Mouse (Mus musculus) stomach, embryonic 15.5 days (tissue): ENCODE data around the gene Apod. TPM values are rescaled to one million over a fixed set of nuclear protein-coding genes. Genes with fewer than 3 reads are reported as not detected.
"Not testable (repeated sequence)": the region's sequence is repeated elsewhere in the genome, so short reads cannot be mapped to it uniquely, and the experiment has no call there.

ENCODE experiments used
- ATAC-seq: fragments of 200-750 bp; cut with Nextera tagmentation; 2 replicates; pipeline ENCODE4 v1.8.0; 2017; ENCODE audit warnings: low read depth, moderate number of reproducible peaks, moderate TSS enrichment; ENCODE audit not compliant: insufficient read depth, low FRiP score
- H3K27ac ChIP-seq: fragments of 300-500 bp; sonication (generic); 2 replicates; pipeline ENCODE4 v1.5.1; 2015; ENCODE audit warnings: mild to moderate bottlenecking, inconsistent platforms
- H3K27me3 ChIP-seq: fragments of 300-500 bp; sonication (generic); replicated peaks from 2 replicates; pipeline ENCODE4 v1.6.1; 2015; ENCODE audit warnings: inconsistent platforms
- H3K36me3 ChIP-seq: fragments of 300-500 bp; sonication (generic); 2 replicates; pipeline ENCODE4 v1.6.1; 2015; ENCODE audit warnings: inconsistent platforms
- H3K4me1 ChIP-seq: fragments of 300-500 bp; sonication (generic); 2 replicates; pipeline ENCODE4 v1.6.1; 2015; ENCODE audit warnings: inconsistent platforms
- H3K4me2 ChIP-seq: fragments of 300-500 bp; sonication (generic); 2 replicates; pipeline ENCODE4 v1.6.1; 2015; ENCODE audit warnings: mild to moderate bottlenecking, inconsistent platforms
- H3K4me3 ChIP-seq: fragments of 300-500 bp; sonication (generic); replicated peaks from 2 replicates; pipeline ENCODE4 v1.5.1; 2015; ENCODE audit warnings: inconsistent platforms
- H3K9ac ChIP-seq: fragments of 300-500 bp; sonication (generic); 2 replicates; pipeline ENCODE4 v1.6.1; 2015; ENCODE audit warnings: inconsistent platforms
- H3K9me3 ChIP-seq: fragments of 300-500 bp; sonication (generic); 2 replicates; pipeline ENCODE4 v1.6.1; 2016; ENCODE audit warnings: inconsistent platforms
- WGBS: fragments of 180-500 bp; shearing (Covaris S2); methylation state at CpG from one replicate; pipeline ENCODE4 v1.1.7; 2015; 5-methylcytosine and 5-hydroxymethylcytosine counted together
- polyA plus RNA-seq: library from polyadenylated mRNA; unstranded; fragments of >200 nt; fragmentation: Nextera tagmentation; extraction: Ambion mirVana; gene quantifications from 2 replicates; pipeline ENCODE4 v1.2.1, GENCODE M21; 2015

Gene Apod
- polyA plus RNA-seq, 1 experiment from 2014 or later = 0.50 TPM

DNA sequence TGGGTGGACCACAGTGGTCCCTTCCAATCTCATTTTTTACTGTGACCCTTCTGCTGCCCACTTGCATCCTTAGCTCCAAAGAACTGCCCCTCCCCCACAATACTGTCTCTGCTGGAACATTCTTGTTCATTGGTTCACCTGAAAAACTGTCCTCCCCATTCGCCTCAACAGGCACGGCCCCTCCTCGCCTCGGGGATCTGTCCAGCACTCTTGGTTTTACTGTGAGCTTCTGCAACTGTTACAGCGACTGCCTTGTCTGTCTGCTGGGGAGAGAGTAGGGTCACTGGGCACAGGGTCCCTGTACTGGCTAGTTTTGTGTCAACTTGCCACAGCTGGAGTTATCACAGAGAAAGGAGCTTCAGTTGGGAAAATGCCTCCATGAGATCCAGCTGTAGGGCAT, 24.7 kb upstream of the Apod start:
- no peak overlapping the region for H3K4me3 ChIP-seq
- H3K27me3 ChIP-seq = 0 out of 2 replicates have a peak, but pooled peaks cover 2% of the 10 kb centered on the region
- no peak overlapping the region for H3K9ac ChIP-seq
- ATAC-seq = no peak
- whole genome bisulfite sequencing = 30% methylated on average over 5 of the region's 5 CpGs
- no peak overlapping the region for H3K27ac ChIP-seq
- H3K36me3 ChIP-seq = no peaks in the 10 kb centered on the region
- H3K9me3 ChIP-seq = no peaks in the 10 kb centered on the region
- no peak overlapping the region for H3K4me2 ChIP-seq
- H3K4me1 ChIP-seq = no peaks in the 10 kb centered on the region

DNA sequence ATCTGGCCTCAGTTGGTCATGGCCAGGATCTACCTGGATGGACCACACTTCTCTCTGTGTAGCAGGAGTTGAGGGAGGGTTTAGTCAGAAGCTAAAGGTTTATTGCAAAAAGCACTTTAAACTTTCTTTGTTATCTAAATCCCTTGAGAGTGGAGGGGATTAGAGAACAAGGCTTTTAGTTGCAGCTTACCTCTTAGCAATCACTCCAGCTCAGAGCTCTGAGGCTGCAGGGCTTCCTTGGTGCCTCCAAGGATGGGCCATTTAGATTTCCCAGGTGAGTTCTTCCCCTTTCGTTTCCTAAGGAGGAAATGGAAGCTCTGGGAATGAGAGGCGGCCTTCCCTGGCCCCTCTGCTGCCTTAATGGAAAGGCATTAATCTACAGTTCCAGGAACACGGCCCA, 23.3 kb upstream of the Apod start:
- ATAC-seq = no peak
- Histone ChIP-seq H3K4me2 (no peak overlapping the region), H3K27ac (no peak overlapping the region), H3K36me3 (no peaks in the 10 kb centered on the region), H3K27me3 (0 out of 2 replicates have a peak, but pooled peaks cover 2% of the 10 kb centered on the region), H3K9me3 (no peaks in the 10 kb centered on the region), H3K4me1 (no peaks in the 10 kb centered on the region), H3K9ac (no peak overlapping the region), H3K4me3 (no peak overlapping the region)
- 23% methylated on average over 3 of the region's 3 CpGs for WGBS

DNA sequence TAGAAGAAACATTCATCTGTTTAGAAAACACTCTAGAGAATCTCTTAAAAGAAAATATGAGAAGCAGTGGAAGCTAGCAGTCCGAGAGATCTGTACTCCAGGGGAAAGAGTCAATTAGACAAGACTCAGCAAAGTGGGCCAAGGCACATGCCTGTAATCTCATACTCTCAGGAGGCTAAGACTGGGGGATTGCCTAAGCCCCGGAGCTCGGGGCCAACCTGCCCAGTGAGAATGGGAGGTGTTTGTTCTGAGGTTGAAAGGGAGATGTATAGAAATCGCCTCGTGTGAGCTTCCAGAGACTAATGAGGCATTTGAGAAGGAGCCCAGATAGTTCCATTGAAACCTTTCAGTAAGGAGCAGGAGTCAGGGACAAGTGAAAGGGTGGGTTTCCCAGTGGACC, 20.2 kb upstream of the Apod start:
- WGBS = 46% methylated on average over 5 of the region's 5 CpGs
- Histone ChIP-seq H3K27me3 (0 out of 2 replicates have a peak, but pooled peaks cover 2% of the 10 kb centered on the region), H3K9ac (no peak overlapping the region), H3K4me2 (no peak overlapping the region), H3K4me1 (no peaks in the 10 kb centered on the region), H3K36me3 (no peaks in the 10 kb centered on the region), H3K9me3 (no peaks in the 10 kb centered on the region), H3K27ac (no peak overlapping the region), H3K4me3 (no peak overlapping the region)
- ATAC-seq = no peak

DNA sequence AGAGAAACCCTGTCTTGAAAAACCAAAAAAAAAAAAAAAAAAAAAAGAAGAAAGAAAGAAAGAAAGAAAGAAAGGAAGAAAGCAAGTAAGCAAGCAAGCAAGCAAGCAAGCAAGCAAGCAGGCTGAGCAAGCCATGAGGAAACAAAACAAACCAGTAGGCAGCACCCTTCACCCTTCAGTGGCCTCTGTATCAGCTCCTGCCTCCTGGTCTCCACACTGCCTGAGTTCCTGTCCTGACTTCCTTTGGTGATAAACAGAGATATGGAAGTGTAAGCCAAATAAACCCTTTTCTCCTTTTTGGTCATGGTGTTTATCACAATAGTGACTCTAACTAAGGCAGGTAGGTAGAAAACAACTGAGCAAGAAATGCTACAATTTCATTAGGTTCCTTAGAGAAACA, 18.0 kb upstream of the Apod start:
- Histone ChIP-seq H3K9ac (no peak overlapping the region), H3K4me1 (no peaks in the 10 kb centered on the region), H3K27me3 (0 out of 2 replicates have a peak, but pooled peaks cover 2% of the 10 kb centered on the region), H3K36me3 (no peaks in the 10 kb centered on the region), H3K27ac (no peak overlapping the region), H3K4me3 (no peak overlapping the region), H3K4me2 (no peak overlapping the region), H3K9me3 (no peaks in the 10 kb centered on the region)
- ATAC-seq = no peak

DNA sequence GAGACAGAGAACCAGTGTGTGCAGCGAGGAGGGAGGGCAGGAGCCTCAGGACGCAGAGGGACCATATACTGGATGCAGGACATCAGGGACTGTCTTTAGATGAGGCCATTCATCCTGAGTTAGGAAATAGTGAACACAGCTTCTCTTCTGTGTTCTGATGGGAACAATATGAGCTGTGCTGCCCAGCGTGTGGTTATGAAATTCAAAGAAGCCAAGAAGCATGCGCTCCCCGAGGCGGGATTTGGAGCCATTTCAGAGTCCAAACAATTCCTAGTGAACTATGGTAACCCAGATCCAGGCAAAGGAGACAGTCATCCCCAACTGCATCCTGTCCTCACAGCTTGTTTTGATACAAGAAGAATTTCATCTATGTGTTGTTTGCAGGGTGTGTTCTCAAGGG, 16.4 kb upstream of the Apod start:
- WGBS = 81% methylated on average over 6 of the region's 6 CpGs
- not testable (repeated sequence) for H3K27ac ChIP-seq, H3K27me3 ChIP-seq, H3K36me3 ChIP-seq, H3K4me3 ChIP-seq, H3K9ac ChIP-seq, H3K4me1 ChIP-seq, H3K4me2 ChIP-seq, ATAC-seq, H3K9me3 ChIP-seq

DNA sequence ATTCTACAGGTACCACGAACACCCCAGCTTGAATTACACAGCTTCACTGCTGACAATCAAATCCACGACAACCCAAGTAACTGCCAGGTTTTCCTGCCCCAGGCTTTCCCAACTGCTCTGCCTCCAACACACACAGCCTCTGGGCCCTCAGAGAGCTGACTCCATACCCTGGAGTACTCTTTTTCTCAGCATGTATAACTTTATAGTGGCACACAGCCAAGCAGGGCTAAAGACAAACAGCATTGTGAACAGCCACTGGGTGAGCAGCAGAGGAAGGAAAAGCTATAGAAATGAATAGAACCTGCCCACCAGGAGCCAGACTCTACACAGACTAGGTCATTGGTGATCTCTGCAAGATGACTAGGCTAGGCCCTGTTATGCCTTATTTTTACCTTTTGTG, 15.1 kb upstream of the Apod start:
- Histone ChIP-seq H3K4me3 (no peak overlapping the region), H3K4me2 (no peak overlapping the region), H3K36me3 (no peaks in the 10 kb centered on the region), H3K9ac (no peak overlapping the region), H3K4me1 (no peaks in the 10 kb centered on the region), H3K9me3 (no peaks in the 10 kb centered on the region), H3K27me3 (no peaks in the 10 kb centered on the region), H3K27ac (no peak overlapping the region)
- 69% methylated on average over 2 of the region's 2 CpGs for WGBS
- no peak for ATAC-seq

DNA sequence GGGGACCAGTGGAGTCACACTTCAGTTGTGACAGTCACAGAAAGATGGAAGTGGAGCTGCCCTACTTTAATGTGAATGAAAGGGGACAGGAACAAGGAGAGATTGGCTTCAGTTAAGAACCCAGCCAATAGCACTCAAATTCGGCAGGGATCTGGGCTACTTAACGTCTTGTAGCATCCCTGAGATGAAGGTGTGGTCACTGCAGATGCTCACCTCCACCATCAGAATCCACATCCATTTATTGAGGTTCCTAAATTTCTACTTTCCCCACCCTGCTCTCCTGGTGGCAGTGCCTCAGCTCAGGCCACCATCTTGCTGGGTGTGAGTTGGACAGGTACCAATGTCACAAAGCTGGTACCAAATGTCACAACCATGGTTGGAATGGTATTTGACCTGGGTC, 13.3 kb upstream of the Apod start:
- no peak overlapping the region for H3K27ac ChIP-seq
- no peak overlapping the region for H3K4me2 ChIP-seq
- H3K27me3 ChIP-seq = no peaks in the 10 kb centered on the region
- 82% methylated on average over 2 of the region's 2 CpGs for WGBS
- H3K4me1 ChIP-seq = no peaks in the 10 kb centered on the region
- H3K9ac ChIP-seq = no peak overlapping the region
- no peaks in the 10 kb centered on the region for H3K36me3 ChIP-seq
- H3K9me3 ChIP-seq = no peaks in the 10 kb centered on the region
- no peak for ATAC-seq
- H3K4me3 ChIP-seq = no peak overlapping the region

DNA sequence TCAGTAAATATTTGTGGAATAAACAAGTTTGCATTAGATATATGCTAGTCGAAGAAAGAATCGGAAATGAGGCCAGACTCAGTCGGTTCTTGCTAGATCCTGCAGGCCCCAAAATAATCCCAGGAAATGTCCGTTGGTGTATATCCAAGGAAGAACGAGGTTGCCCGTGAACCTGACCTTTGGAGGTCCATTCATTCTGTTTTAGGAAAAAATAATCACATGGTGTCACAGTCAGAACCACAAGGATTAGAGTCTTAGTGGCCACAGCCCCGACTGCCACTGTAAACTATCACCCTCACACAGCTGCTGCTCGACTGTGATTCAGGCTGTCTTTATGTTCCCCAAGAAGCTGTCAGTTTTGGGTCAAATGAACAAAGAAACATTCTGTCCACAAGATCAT, 12.8 kb upstream of the Apod start:
- 59% methylated on average over 8 of the region's 8 CpGs for WGBS
- ATAC-seq = no peak
- H3K36me3 ChIP-seq = no peaks in the 10 kb centered on the region
- H3K4me2 ChIP-seq = no peak overlapping the region
- no peak overlapping the region for H3K4me3 ChIP-seq
- no peaks in the 10 kb centered on the region for H3K27me3 ChIP-seq
- no peak overlapping the region for H3K9ac ChIP-seq
- H3K9me3 ChIP-seq = no peaks in the 10 kb centered on the region
- H3K27ac ChIP-seq = no peak overlapping the region
- H3K4me1 ChIP-seq = no peaks in the 10 kb centered on the region

DNA sequence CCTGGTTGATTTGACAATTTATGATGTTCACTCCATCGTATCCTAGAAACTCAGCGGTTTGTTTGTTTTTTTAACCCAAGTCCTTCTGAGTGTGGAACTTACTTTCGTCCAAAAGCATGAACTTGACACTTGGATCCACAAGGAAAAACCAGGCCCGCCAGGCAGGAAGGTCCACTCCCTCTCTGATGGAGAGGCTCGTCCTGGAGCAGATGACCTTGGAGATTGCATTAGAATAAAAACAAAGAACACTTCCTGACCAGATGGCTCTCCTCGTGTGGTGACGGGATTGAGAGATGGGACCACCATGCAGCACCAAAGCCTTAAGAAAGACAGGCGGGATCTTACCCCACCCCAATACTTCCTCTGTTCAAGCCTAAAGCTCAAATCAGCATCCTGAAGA, 12.1 kb upstream of the Apod start:
- Histone ChIP-seq H3K27ac (no peak overlapping the region), H3K4me1 (no peaks in the 10 kb centered on the region), H3K4me2 (no peak overlapping the region), H3K27me3 (no peaks in the 10 kb centered on the region), H3K9me3 (no peaks in the 10 kb centered on the region), H3K9ac (no peak overlapping the region), H3K36me3 (no peaks in the 10 kb centered on the region), H3K4me3 (no peak overlapping the region)
- WGBS = 47% methylated on average over 8 of the region's 8 CpGs
- no peak for ATAC-seq

DNA sequence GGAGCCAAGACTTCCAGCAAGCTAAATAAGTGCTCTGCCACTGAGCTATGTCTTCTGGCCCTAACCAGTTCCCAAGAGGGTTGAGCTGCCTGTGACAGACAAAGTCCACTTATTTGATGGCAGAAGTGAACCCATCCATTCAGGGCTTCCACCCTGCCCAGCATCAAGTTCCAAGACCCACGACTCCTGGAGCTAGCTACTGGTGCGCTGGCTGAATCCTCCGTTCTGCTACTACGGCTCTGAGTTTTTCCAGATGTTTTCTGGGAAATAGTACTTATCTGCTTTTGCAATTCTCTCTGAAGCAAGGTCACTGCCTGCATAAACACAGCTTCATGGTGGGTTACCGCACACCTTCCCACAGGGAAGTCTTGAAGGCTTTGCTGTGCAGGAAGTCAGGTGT, 11.4 kb upstream of the Apod start:
- no peaks in the 10 kb centered on the region for H3K9me3 ChIP-seq
- H3K27ac ChIP-seq = no peak overlapping the region
- no peak overlapping the region for H3K9ac ChIP-seq
- H3K4me2 ChIP-seq = no peak overlapping the region
- H3K4me1 ChIP-seq = no peaks in the 10 kb centered on the region
- no peaks in the 10 kb centered on the region for H3K27me3 ChIP-seq
- no peak overlapping the region for H3K4me3 ChIP-seq
- 57% methylated on average over 5 of the region's 5 CpGs for WGBS
- no peak for ATAC-seq
- no peaks in the 10 kb centered on the region for H3K36me3 ChIP-seq

DNA sequence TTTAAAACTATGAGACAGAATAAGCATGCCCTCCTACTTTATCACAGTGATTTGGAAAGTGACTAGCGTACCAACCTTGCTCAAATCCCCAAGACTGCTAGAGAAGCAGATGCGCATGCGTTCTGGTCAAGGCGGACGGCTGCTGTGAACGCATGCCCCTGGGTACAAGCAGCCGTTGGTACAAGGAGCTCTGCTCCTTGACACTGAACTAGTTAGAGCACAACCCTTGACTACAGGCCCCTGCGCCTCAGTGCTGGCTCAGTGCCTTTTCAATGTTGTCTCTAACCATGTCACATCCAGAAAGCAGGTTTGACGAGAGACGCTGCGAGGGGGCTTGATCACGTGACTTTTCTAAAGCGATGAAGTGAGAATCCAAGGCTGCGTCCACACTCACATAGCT, 10.5 kb upstream of the Apod start:
- Histone ChIP-seq H3K36me3 (no peaks in the 10 kb centered on the region), H3K4me1 (no peaks in the 10 kb centered on the region), H3K4me3 (no peak overlapping the region), H3K9ac (no peak overlapping the region), H3K9me3 (no peaks in the 10 kb centered on the region), H3K4me2 (no peak overlapping the region), H3K27me3 (no peaks in the 10 kb centered on the region), H3K27ac (no peak overlapping the region)
- 95% methylated on average over 14 of the region's 14 CpGs for WGBS
- ATAC-seq = no peak

DNA sequence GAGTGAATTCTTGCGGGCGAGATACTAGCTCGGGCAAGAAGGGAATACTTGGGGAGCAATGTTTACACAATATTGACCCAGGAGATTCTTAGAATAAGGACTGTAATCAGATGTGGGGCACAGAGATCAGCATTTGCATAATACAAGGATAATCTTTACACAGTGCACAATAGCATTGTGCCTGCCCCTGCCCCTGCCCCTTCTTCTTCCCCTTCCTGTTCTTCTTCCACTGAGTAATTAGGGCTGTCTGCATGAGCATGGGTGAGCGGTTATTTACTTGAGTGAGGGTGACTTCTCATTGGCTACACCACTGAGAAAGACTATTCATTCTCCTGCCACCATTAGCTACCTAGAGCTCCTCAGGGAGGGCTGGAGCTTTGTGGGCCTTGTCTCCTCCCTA, 6.9 kb upstream of the Apod start:
- ATAC-seq = no peak
- Histone ChIP-seq H3K27ac (no peak overlapping the region), H3K27me3 (no peaks in the 10 kb centered on the region), H3K4me3 (no peak overlapping the region), H3K36me3 (no peaks in the 10 kb centered on the region), H3K9ac (no peak overlapping the region), H3K4me2 (no peak overlapping the region), H3K9me3 (no peaks in the 10 kb centered on the region), H3K4me1 (no peaks in the 10 kb centered on the region)
- WGBS = 62% methylated on average over 4 of the region's 4 CpGs

DNA sequence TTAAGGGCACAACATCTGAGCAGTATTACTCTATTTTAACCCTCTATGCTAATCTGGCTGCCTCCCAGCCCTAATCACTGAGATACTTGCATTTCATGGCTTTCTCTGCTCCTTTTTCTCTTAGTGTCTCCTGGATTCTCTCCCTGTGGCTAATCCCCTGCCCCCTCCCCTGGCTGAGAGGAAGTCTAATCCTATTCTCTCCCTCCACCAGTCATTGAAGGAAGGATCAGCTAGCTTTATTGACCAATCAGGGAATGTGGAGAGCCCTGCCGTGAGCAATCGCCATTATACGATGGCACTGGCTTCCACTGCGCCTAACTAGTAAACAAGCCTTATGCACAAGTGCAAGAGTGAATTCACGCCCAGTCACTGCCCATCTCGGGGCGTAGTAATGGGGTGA, 6.3 kb upstream of the Apod start:
- Histone ChIP-seq H3K36me3 (no peaks in the 10 kb centered on the region), H3K27ac (no peak overlapping the region), H3K27me3 (no peaks in the 10 kb centered on the region), H3K9me3 (no peaks in the 10 kb centered on the region), H3K4me1 (no peaks in the 10 kb centered on the region), H3K4me3 (no peak overlapping the region), H3K4me2 (no peak overlapping the region), H3K9ac (no peak overlapping the region)
- ATAC-seq = no peak
- 85% methylated on average over 7 of the region's 7 CpGs for whole genome bisulfite sequencing
